Mouse (Mus musculus) liver, embryonic 15.5 days (tissue): ENCODE results near the gene Mlc1. TPM values are rescaled to one million over a fixed set of nuclear protein-coding genes. Genes with fewer than 3 reads are reported as not detected.

Source experiments
- ATAC-seq: fragments of 200-750 bp; cut with Nextera tagmentation; 2 replicates; pipeline ENCODE4 v1.8.0; 2017; ENCODE audit warnings: moderate number of reproducible peaks, mild to moderate bottlenecking, moderate library complexity; ENCODE audit not compliant: insufficient read depth
- H3K27ac ChIP-seq: fragments of 300-500 bp; sonication (generic); replicated peaks from 2 replicates; pipeline ENCODE4 v1.5.1; 2015; ENCODE audit warnings: mild to moderate bottlenecking, inconsistent platforms
- H3K27me3 ChIP-seq: fragments of 300-500 bp; sonication (generic); 2 replicates; pipeline ENCODE4 v1.6.1; 2015; ENCODE audit warnings: mild to moderate bottlenecking, inconsistent platforms
- H3K36me3 ChIP-seq: fragments of 300-500 bp; sonication (generic); replicated peaks from 2 replicates; pipeline ENCODE4 v1.6.1; 2015; ENCODE audit warnings: moderate library complexity, mild to moderate bottlenecking, inconsistent platforms
- H3K4me1 ChIP-seq: fragments of 300-500 bp; sonication (generic); replicated peaks from 2 replicates; pipeline ENCODE4 v1.6.1; 2015; ENCODE audit warnings: inconsistent platforms
- H3K4me2 ChIP-seq: fragments of 300-500 bp; sonication (generic); 2 replicates; pipeline ENCODE4 v1.6.1; 2015; ENCODE audit warnings: moderate library complexity, mild to moderate bottlenecking, inconsistent platforms
- H3K4me3 ChIP-seq: fragments of 300-500 bp; sonication (generic); replicated peaks from 2 replicates; pipeline ENCODE4 v1.5.1; 2015; ENCODE audit warnings: mild to moderate bottlenecking, inconsistent platforms
- H3K9ac ChIP-seq: fragments of 300-500 bp; sonication (generic); 2 replicates; pipeline ENCODE4 v1.6.1; 2015; ENCODE audit warnings: moderate library complexity, mild to moderate bottlenecking, inconsistent platforms
- H3K9me3 ChIP-seq: fragments of 300-500 bp; sonication (generic); replicated peaks from 2 replicates; pipeline ENCODE4 v1.6.1; 2016; ENCODE audit warnings: inconsistent platforms
- WGBS: fragments of 180-500 bp; shearing (Covaris S2); methylation state at CpG from one replicate; pipeline ENCODE4 v1.1.7; 2015; ENCODE audit warnings: mixed read lengths; ENCODE audit not compliant: insufficient replicate concordance; 5-methylcytosine and 5-hydroxymethylcytosine counted together
- polyA plus RNA-seq: library from polyadenylated mRNA; unstranded; fragments of >200 nt; fragmentation: Nextera tagmentation; extraction: Ambion mirVana; gene quantifications from 2 replicates; pipeline ENCODE4 v1.2.1, GENCODE M21; 2015

The Mlc1 gene
- polyA plus RNA-seq, 1 experiment from 2014 or later = not detected

DNA sequence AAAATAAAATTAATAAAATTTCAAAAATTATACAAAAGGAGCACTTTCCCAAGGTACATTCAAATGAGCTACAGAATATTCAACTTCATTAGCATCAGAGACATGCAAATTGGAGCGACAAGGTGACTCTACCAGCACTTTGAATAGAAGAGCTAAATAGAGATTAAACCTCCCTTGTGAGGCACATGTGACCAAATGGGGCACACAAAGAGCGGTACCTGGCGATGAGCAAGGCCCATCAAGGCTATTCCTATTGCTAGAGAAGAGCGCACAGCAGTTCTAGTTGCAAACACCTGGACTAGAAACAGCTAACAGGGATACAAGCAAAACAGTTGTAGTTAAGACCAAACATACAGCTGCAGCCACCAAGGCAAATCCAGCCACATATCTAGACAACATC is 72.5 kb downstream of the Mlc1 start:
- Histone ChIP-seq H3K4me2 (no peak overlapping the region), H3K9me3 (no peaks in the 10 kb centered on the region), H3K9ac (no peak overlapping the region), H3K36me3 (no peaks in the 10 kb centered on the region), H3K27me3 (no peaks in the 10 kb centered on the region), H3K4me1 (no peaks in the 10 kb centered on the region), H3K27ac (no peak overlapping the region), H3K4me3 (no peak overlapping the region)
- 62% methylated on average over 4 of the region's 4 CpGs for WGBS
- ATAC-seq = no peak

Other genes with a start within 250 kb of the Mlc1 start
- gene Brd1, start 244.8 kb downstream of the Mlc1 start, polyA plus RNA-seq = 5.8 and 6.6 TPM in 2 replicates
- gene Zbed4, start 227.3 kb downstream of the Mlc1 start, polyA plus RNA-seq = 10.6 and 10.7 TPM in 2 replicates
- gene Alg12, start 159.7 kb downstream of the Mlc1 start, polyA plus RNA-seq = 5.5 and 6.0 TPM in 2 replicates
- gene Creld2, start 159.4 kb downstream of the Mlc1 start, polyA plus RNA-seq = 39.6 and 46.2 TPM in 2 replicates
- gene Pim3, start 116.8 kb downstream of the Mlc1 start, polyA plus RNA-seq = 22.0 and 34.4 TPM in 2 replicates
- not detected in 2 replicates for gene Ttll8, start 24.6 kb downstream of the Mlc1 start, polyA plus RNA-seq
- gene Mov10l1, start 3.9 kb upstream of the Mlc1 start, polyA plus RNA-seq = not detected in 2 replicates
- gene Panx2, start 80.7 kb upstream of the Mlc1 start, polyA plus RNA-seq = not detected in 2 replicates
- 19.2 and 23.8 TPM in 2 replicates for gene Trabd, start 96.1 kb upstream of the Mlc1 start, polyA plus RNA-seq
- gene Selenoo, start 110.1 kb upstream of the Mlc1 start, polyA plus RNA-seq = 9.3 and 10.7 TPM in 2 replicates
- 6.0 and 7.5 TPM in 2 replicates for gene Tubgcp6, start 144.1 kb upstream of the Mlc1 start, polyA plus RNA-seq
- 8.6 and 9.1 TPM in 2 replicates for gene Hdac10, start 149.7 kb upstream of the Mlc1 start, polyA plus RNA-seq
- gene Mapk12, start 161.7 kb upstream of the Mlc1 start, polyA plus RNA-seq = 1.4 and 1.5 TPM in 2 replicates
- gene Mapk11, start 170.6 kb upstream of the Mlc1 start, polyA plus RNA-seq = 0.44 and 0.68 TPM in 2 replicates
- gene Plxnb2, start 201.8 kb upstream of the Mlc1 start, polyA plus RNA-seq = 22.3 and 30.1 TPM in 2 replicates
- gene Dennd6b, start 217.5 kb upstream of the Mlc1 start, polyA plus RNA-seq = 3.3 and 3.5 TPM in 2 replicates
- gene Ppp6r2, start 232.5 kb upstream of the Mlc1 start, polyA plus RNA-seq = 14.9 and 16.3 TPM in 2 replicates